Mouse (Mus musculus) MEL (cell line): Measurements from ENCODE around the gene Itpripl2. TPM values are rescaled to one million over a fixed set of nuclear protein-coding genes. Genes with fewer than 3 reads are reported as not detected.
A peak's percentile ranks its signal among the peaks of the same experiment; 100 is the strongest.

Experiments
- DNase-seq: peaks from one replicate; pipeline ENCODE4 v3.0.0; 2011; ENCODE audit warnings: low read depth, low spot score
- H3K27ac ChIP-seq: 2 replicates; pipeline ENCODE4 v1.5.1; 2012; ENCODE audit warnings: low read depth, mild to moderate bottlenecking, control low read depth, low read length, moderate library complexity; ENCODE audit not compliant: control insufficient read depth
- H3K27me3 ChIP-seq, 2 experiments: fragments of 150-350 bp in 1 of 2; sonication (generic) in 1 of 2; 2 replicates each; pipeline ENCODE4 v1.6.1; 2012; ENCODE audit warnings: low read length in 2 of 2, mild to moderate bottlenecking in 2 of 2, improper control_type of control experiment in 1 of 2, moderate library complexity in 1 of 2; ENCODE audit not compliant: insufficient read depth in 2 of 2, control insufficient read depth in 1 of 2
- H3K36me3 ChIP-seq, 2 experiments: 2 replicates each; pipeline ENCODE4 v1.6.1; 2012 to 2014; ENCODE audit warnings: low read length in 2 of 2, improper control_type of control experiment in 1 of 2, inconsistent platforms in 1 of 2, mild to moderate bottlenecking in 1 of 2; ENCODE audit not compliant: insufficient read depth in 2 of 2, control insufficient read depth in 1 of 2
- H3K4me1 ChIP-seq, 2 experiments: fragments of 150-350 bp in 1 of 2; sonication (generic) in 1 of 2; 2 replicates each; pipeline ENCODE4 v1.6.1; 2012; ENCODE audit warnings: low read length in 2 of 2, improper control_type of control experiment in 1 of 2, mild to moderate bottlenecking in 1 of 2; ENCODE audit not compliant: insufficient read depth in 2 of 2, control insufficient read depth in 1 of 2
- H3K4me3 ChIP-seq, 2 experiments: fragments of 150-350 bp in 1 of 2; sonication (generic) in 1 of 2; 2 replicates each; pipeline ENCODE4 v1.5.1; 2012; ENCODE audit warnings: low read depth in 2 of 2, low read length in 2 of 2, mild to moderate bottlenecking in 2 of 2, moderate library complexity in 2 of 2, control low read depth in 1 of 2, improper control_type of control experiment in 1 of 2; ENCODE audit not compliant: control insufficient read depth in 1 of 2, insufficient read depth in 1 of 2
- H3K79me2 ChIP-seq: 2 replicates; pipeline ENCODE4 v1.6.1; 2012; ENCODE audit warnings: mild to moderate bottlenecking, low read length, moderate library complexity; ENCODE audit not compliant: control insufficient read depth, poor library complexity, insufficient read depth
- H3K9ac ChIP-seq: 2 replicates; pipeline ENCODE4 v1.6.1; 2012; ENCODE audit warnings: low read depth, mild to moderate bottlenecking, control low read depth, low read length, moderate library complexity; ENCODE audit not compliant: control insufficient read depth, poor library complexity, severe bottlenecking
- H3K9me3 ChIP-seq: fragments of 150-350 bp; sonication (generic); replicated peaks from 2 replicates; pipeline ENCODE4 v1.6.1; 2012; ENCODE audit warnings: mild to moderate bottlenecking, low read length, improper control_type of control experiment, moderate library complexity; ENCODE audit not compliant: insufficient read depth
- CHD1 ChIP-seq: IDR thresholded peaks from 2 replicates; pipeline ENCODE4 v1.6.1; 2012; ENCODE audit warnings: low read depth, mild to moderate bottlenecking, inconsistent platforms, low read length, improper control_type of control experiment
- CHD2 ChIP-seq: IDR thresholded peaks from 2 replicates; pipeline ENCODE4 v1.6.1; 2011; ENCODE audit warnings: low read length, improper control_type of control experiment
- GABPA ChIP-seq: IDR thresholded peaks from 2 replicates; pipeline ENCODE4 v1.6.1; 2012; ENCODE audit warnings: low read depth, mild to moderate bottlenecking, inconsistent platforms, low read length, improper control_type of control experiment, moderate library complexity
- GATA1 ChIP-seq: IDR thresholded peaks from 2 replicates; pipeline ENCODE4 v1.6.1; 2011; ENCODE audit warnings: low read depth, low read length, improper control_type of control experiment
- MAX ChIP-seq: IDR thresholded peaks from 2 replicates; pipeline ENCODE4 v1.6.1; 2011; ENCODE audit warnings: low read length, improper control_type of control experiment
- NELFE ChIP-seq: IDR thresholded peaks from 2 replicates; pipeline ENCODE4 v1.6.1; 2011; ENCODE audit warnings: low read depth, low read length, improper control_type of control experiment
- POLR2A ChIP-seq, 2 experiments: IDR thresholded peaks; 2 replicates each; pipeline ENCODE4 v1.6.1; 2011 to 2012; ENCODE audit warnings: low read length in 2 of 2, mild to moderate bottlenecking in 2 of 2, control low read depth in 1 of 2, improper control_type of control experiment in 1 of 2, low read depth in 1 of 2, moderate library complexity in 1 of 2; ENCODE audit not compliant: control insufficient read depth in 1 of 2, insufficient read depth in 1 of 2, poor library complexity in 1 of 2
- POLR2AphosphoS2 ChIP-seq: IDR thresholded peaks from 2 replicates; pipeline ENCODE4 v1.6.1; 2011; ENCODE audit warnings: low read length, improper control_type of control experiment
- SIN3A ChIP-seq: IDR thresholded peaks from 2 replicates; pipeline ENCODE4 v1.6.1; 2012; ENCODE audit warnings: low read length, improper control_type of control experiment, inconsistent platforms
- SMC3 ChIP-seq: IDR thresholded peaks from 2 replicates; pipeline ENCODE4 v1.6.1; 2011; ENCODE audit warnings: low read depth, low read length, improper control_type of control experiment
- TAL1 ChIP-seq: IDR thresholded peaks from 2 replicates; pipeline ENCODE4 v1.6.1; 2012; ENCODE audit warnings: mild to moderate bottlenecking, inconsistent platforms, low read length, moderate library complexity, mixed read lengths
- TBP ChIP-seq: IDR thresholded peaks from 2 replicates; pipeline ENCODE4 v1.8.0; 2011; ENCODE audit warnings: low read depth, low read length, improper control_type of control experiment
- UBTF ChIP-seq: IDR thresholded peaks from 2 replicates; pipeline ENCODE4 v1.6.1; 2012; ENCODE audit warnings: low read depth, mild to moderate bottlenecking, inconsistent platforms, low read length, improper control_type of control experiment, moderate library complexity, borderline replicate concordance; ENCODE audit not compliant: insufficient read depth
- USF1 ChIP-seq: IDR thresholded peaks from 2 replicates; pipeline ENCODE4 v1.6.1; 2014; ENCODE audit warnings: low read depth, mild to moderate bottlenecking, inconsistent platforms, low read length, improper control_type of control experiment, moderate library complexity
- USF2 ChIP-seq, 2 experiments: IDR thresholded peaks; 2 replicates each; pipeline ENCODE4 v1.6.1; 2011 to 2012; ENCODE audit warnings: improper control_type of control experiment in 2 of 2, low read length in 2 of 2, borderline replicate concordance in 1 of 2, inconsistent platforms in 1 of 2, low read depth in 1 of 2, mild to moderate bottlenecking in 1 of 2; ENCODE audit not compliant: insufficient read depth in 1 of 2
- ZC3H11A ChIP-seq: IDR thresholded peaks from 2 replicates; pipeline ENCODE4 v1.6.1; 2012; ENCODE audit warnings: low read depth, mild to moderate bottlenecking, inconsistent platforms, low read length, improper control_type of control experiment
- ZKSCAN1 ChIP-seq: IDR thresholded peaks from 2 replicates; pipeline ENCODE4 v1.6.1; 2012; ENCODE audit warnings: low read depth, mild to moderate bottlenecking, inconsistent platforms, low read length, improper control_type of control experiment, moderate library complexity
- ZNF384 ChIP-seq: IDR thresholded peaks from 2 replicates; pipeline ENCODE4 v1.6.1; 2012; ENCODE audit warnings: low read depth, mild to moderate bottlenecking, inconsistent platforms, low read length, improper control_type of control experiment
- polyA plus RNA-seq, 2 experiments: library from polyadenylated mRNA; stranded (reverse) in 1 of 2; unstranded in 1 of 2; fragments of >175 nt in 1 of 2; fragments of >200 nt in 1 of 2; gene quantifications; 2 replicates each; pipeline versions ENCODE4 v1.2.1 to v1.2.4; 2012; ENCODE audit warnings: low replicate concordance in 2 of 2, low read depth in 1 of 2; ENCODE audit not compliant: insufficient read length in 2 of 2, insufficient read depth in 1 of 2, missing spikeins in 1 of 2
- total RNA-seq: library from RNA; depleted of rRNA; stranded (reverse); fragments of 300-350 nt; gene quantifications from 2 replicates; pipeline ENCODE4 v1.2.3, GENCODE M21; 2012

Itpripl2 gene
- total and polyA plus RNA-seq, 3 experiments = 4.3 to 4.8 TPM; not detected in 1

- H3K36me3 ChIP-seq = peaks cover 0 to 13% of the 10 kb centered on the region in 2 experiments; a peak in 1 of 4 replicates
- H3K4me1 ChIP-seq = peaks cover 0 to 10% of the 10 kb centered on the region in 2 experiments
- peaks cover 27% of the 10 kb centered on the region for H3K79me2 ChIP-seq
- DNase-seq = no peak
- H3K9me3 ChIP-seq = no peaks in the 10 kb centered on the region
- no peak overlapping the region for H3K27ac ChIP-seq
- TF ChIP-seq UBTF (no peak), ZKSCAN1 (no peak), TAL1 (no peak), ZNF384 (no peak), NELFE (no peak), GATA1 (no peak), POLR2AphosphoS2 (no peak), SMC3 (no peak), ZC3H11A (no peak), USF2 (IDR thresholded peaks at IDR 0.05; ENCODE audit: borderline replicate concordance in 1 of 2, insufficient read depth in 1 of 2, low read depth in 1 of 2, low read length in 2 of 2) (no peak), GABPA (no peak), MAX (no peak), TBP (no peak), CHD1 (no peak), USF1 (no peak), CHD2 (no peak), POLR2A (IDR thresholded peaks at IDR 0.05; ENCODE audit: control insufficient read depth in 1 of 2, insufficient read depth in 1 of 2, low read depth in 1 of 2, low read length in 2 of 2, poor library complexity in 1 of 2) (no peak)
- TF ChIP-seq, all 39 proteins: peak for 0
- Histone ChIP-seq H3K9ac (no peak overlapping the region), H3K4me3 (no peak overlapping the region), H3K27me3 (no peaks in the 10 kb centered on the region)
Observed at GRCm38 (mm10) chr7:118488060-118488664, 3.6 kb downstream of the Itpripl2 start.

GRCm38 (mm10) chr7:118486917-118487316 is 4.9 kb downstream of the Itpripl2 start:
- no peak overlapping the region for H3K4me3 ChIP-seq
- TF ChIP-seq SIN3A (no peak), GABPA (peak; percentile 51; the same call in 1 of the 2 replicates), ZNF384 (peak; percentile 46; the same call in 1 of the 2 replicates)

More at GRCm38 (mm10) chr7:118486917-118487316, 4.9 kb downstream of the Itpripl2 start:
- H3K4me1 ChIP-seq = peaks cover 0 to 5% of the 10 kb centered on the region in 2 experiments
- H3K27ac ChIP-seq = no peak overlapping the region
- no peaks in the 10 kb centered on the region for H3K27me3 ChIP-seq
- peaks cover 27% of the 10 kb centered on the region for H3K79me2 ChIP-seq
- H3K36me3 ChIP-seq = peaks cover 0 to 13% of the 10 kb centered on the region in 2 experiments; a peak in 1 of 4 replicates
- no peak overlapping the region for H3K9ac ChIP-seq
- no peak for DNase-seq
- no peaks in the 10 kb centered on the region for H3K9me3 ChIP-seq
